22 mouse cellular contexts compared by ENCODE assay signal in the genomic region with DNA sequence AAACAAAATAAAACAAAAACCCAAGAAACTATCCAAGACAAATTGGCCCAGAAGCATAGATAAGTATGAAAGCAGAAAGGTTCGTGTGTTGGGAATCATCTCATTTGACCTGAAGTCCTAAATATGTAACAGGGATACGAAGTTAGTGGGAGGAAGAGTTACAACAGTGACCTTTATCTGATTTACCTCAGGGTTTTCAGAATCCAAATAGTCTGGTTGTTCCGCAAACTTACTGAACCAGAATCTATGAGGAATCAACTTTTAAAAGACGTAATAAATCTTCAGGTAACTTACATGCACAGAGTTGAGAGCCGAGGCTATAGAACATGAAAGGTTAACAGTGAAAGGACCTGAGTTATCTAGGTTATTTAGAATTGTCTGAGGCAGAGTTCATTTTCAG. TPM values are rescaled to one million over a fixed set of nuclear protein-coding genes. Genes with fewer than 3 reads are reported as not detected.
"Had no signal": no experiment of that assay in that cellular context is flagged by ENCODE, and none has a peak within 500 bp of the region (broad histone marks: within the 10 kb centered on the region; RNA-seq: fewer than 3 reads in every experiment).

No protein-coding gene starts in this region.

- H3K27ac ChIP-seq: midbrain, embryonic 10.5 days; midbrain, embryonic 12.5 days; midbrain, embryonic 15.5 days; neural tube, embryonic 12.5 days; stomach, embryonic 15.5 days; stomach, postnatal 0 days had no signal

- H3K9me3 ChIP-seq: midbrain, embryonic 10.5 days; midbrain, embryonic 12.5 days; midbrain, embryonic 15.5 days; neural tube, embryonic 12.5 days; stomach, embryonic 15.5 days had no signal

- H3K36me3 ChIP-seq: midbrain, embryonic 10.5 days; midbrain, embryonic 12.5 days; midbrain, embryonic 15.5 days; neural tube, embryonic 12.5 days; stomach, embryonic 15.5 days had no signal

- ATAC-seq: midbrain, embryonic 15.5 days had no signal

- H3K4me2 ChIP-seq: lung, embryonic 14.5 days; midbrain, embryonic 12.5 days; midbrain, embryonic 15.5 days; neural tube, embryonic 12.5 days; stomach, embryonic 15.5 days had no signal

- H3K9ac ChIP-seq: lung, embryonic 14.5 days; midbrain, embryonic 12.5 days; midbrain, embryonic 15.5 days; neural tube, embryonic 12.5 days; stomach, embryonic 15.5 days had no signal

- DNase-seq: lung, adult 18-20 months; lung, embryonic 14.5 days; lung, postnatal 10 days; lung, postnatal 4 days; right cerebral cortex, postnatal 14 days; thymus, adult 2 months; thymus, postnatal 25 days; thymus, postnatal 4 days had no signal

- H3K4me3 ChIP-seq: midbrain, embryonic 10.5 days; midbrain, embryonic 12.5 days; midbrain, embryonic 15.5 days; neural tube, embryonic 12.5 days; stomach, embryonic 15.5 days had no signal

- H3K27me3 ChIP-seq: midbrain, embryonic 12.5 days; midbrain, embryonic 15.5 days; neural tube, embryonic 12.5 days; stomach, embryonic 15.5 days had no signal

RNA-seq across cellular contexts. Expression of a gene that starts 52.2 kb away (rescaled TPM):
- total RNA-seq: megakaryocyte, adult 5-6 weeks; midbrain, postnatal 0 days; monocyte, adult 5-6 weeks; neutrophil, adult 5-6 weeks had no signal
- polyA plus RNA-seq: lung, embryonic 14.5 days; lung, embryonic 16.5 days; midbrain, embryonic 10.5 days; midbrain, embryonic 15.5 days; midbrain, postnatal 0 days; neural tube, embryonic 12.5 days; neural tube, embryonic 14.5 days; spleen, adult 2 months; stomach, embryonic 15.5 days; stomach, postnatal 0 days; thymus, adult 2 months; urinary bladder, adult 2 months had no signal
